Mouse (Mus musculus) thymus, adult 2 months (tissue): Measurements from ENCODE around the gene Zbed6.

Experiments used
- CTCF ChIP-seq: fragments of 200-500 bp; IDR thresholded peaks from 2 replicates; pipeline ENCODE4 v1.5.1; 2012; ENCODE audit warnings: mild to moderate bottlenecking, control low read depth, low read length, moderate library complexity, borderline replicate concordance; ENCODE audit not compliant: control insufficient read depth, poor library complexity, insufficient read depth; ENCODE audit errors: extremely low read depth
- POLR2A ChIP-seq: fragments of 200-500 bp; IDR thresholded peaks from 2 replicates; pipeline ENCODE4 v1.6.1; 2012; ENCODE audit warnings: mild to moderate bottlenecking, low read length, control low read depth, moderate library complexity; ENCODE audit not compliant: control insufficient read depth, poor library complexity, insufficient read depth; ENCODE audit errors: extremely low read depth

GRCm38 (mm10) chr1:133664203-133664970 lies 3.7 kb upstream of the Zbed6 start:
- TF ChIP-seq CTCF (no peak), POLR2A (no peak)
